Mouse (Mus musculus): ENCODE measurements around the gene Igfbp6. TPM values are rescaled to one million over a fixed set of nuclear protein-coding genes. Genes with fewer than 3 reads are reported as not detected.
A peak's percentile ranks its signal among the peaks of the same experiment; 100 is the strongest.

Igfbp6 gene
- polyA plus RNA-seq, 1 experiment from 2014 or later = 21.2 TPM

GRCm38 (mm10) chr15:102101672-102102541 lies 42.3 kb upstream of the Igfbp6 start:
- ATAC-seq (ENCODE audit: insufficient read depth, low FRiP score) = peak; percentile 15; the same call in 1 of the 2 replicates
- peak overlapping the region; percentile 69 for H3K4me2 ChIP-seq (ENCODE audit: low read depth, low read length)
- peak overlapping the region; percentile 98 for H3K27ac ChIP-seq (ENCODE audit: low read length)
- H3K9me3 ChIP-seq (replicated peaks; ENCODE audit: control insufficient read depth, low read length) = no peaks in the 10 kb centered on the region
- no peaks in the 10 kb centered on the region for H3K27me3 ChIP-seq (ENCODE audit: control insufficient read depth, insufficient read depth, low read length)
- H3K4me3 ChIP-seq (replicated peaks; ENCODE audit: low read length) = peak overlapping the region; percentile 64
- peak overlapping the region; percentile 87 for H3K9ac ChIP-seq (ENCODE audit: low read length)
- no peaks in the 10 kb centered on the region for H3K36me3 ChIP-seq (ENCODE audit: control insufficient read depth, insufficient read depth, low read length)
- peaks cover 87% of the 10 kb centered on the region for H3K4me1 ChIP-seq (ENCODE audit: control insufficient read depth, insufficient read depth, low read length)
- WGBS = 17% methylated on average over 11 of the region's 11 CpGs

- Histone ChIP-seq H3K27ac (ENCODE audit: low read length) (peak overlapping the region; percentile 98), H3K4me2 (ENCODE audit: low read depth, low read length) (peak overlapping the region; percentile 69), H3K9me3 (replicated peaks; ENCODE audit: control insufficient read depth, low read length) (no peaks in the 10 kb centered on the region), H3K36me3 (ENCODE audit: control insufficient read depth, insufficient read depth, low read length) (no peaks in the 10 kb centered on the region), H3K27me3 (ENCODE audit: control insufficient read depth, insufficient read depth, low read length) (no peaks in the 10 kb centered on the region), H3K4me1 (ENCODE audit: control insufficient read depth, insufficient read depth, low read length) (peaks cover 89% of the 10 kb centered on the region), H3K4me3 (replicated peaks; ENCODE audit: low read length) (peak overlapping the region; percentile 64), H3K9ac (ENCODE audit: low read length) (peak overlapping the region; percentile 87)
- ATAC-seq (ENCODE audit: insufficient read depth, low FRiP score) = peak; percentile 22
- WGBS = 21% methylated on average over 6 of the region's 6 CpGs
Observed at GRCm38 (mm10) chr15:102102548-102103121, 41.5 kb upstream of the Igfbp6 start.

- Histone ChIP-seq H3K4me3 (replicated peaks; ENCODE audit: low read length) (peak overlapping the region; percentile 64), H3K36me3 (ENCODE audit: control insufficient read depth, insufficient read depth, low read length) (no peaks in the 10 kb centered on the region), H3K4me2 (ENCODE audit: low read depth, low read length) (peak overlapping the region; percentile 69), H3K4me1 (ENCODE audit: control insufficient read depth, insufficient read depth, low read length) (peaks cover 84% of the 10 kb centered on the region), H3K27ac (ENCODE audit: low read length) (peak overlapping the region; percentile 98), H3K9me3 (replicated peaks; ENCODE audit: control insufficient read depth, low read length) (no peaks in the 10 kb centered on the region), H3K27me3 (ENCODE audit: control insufficient read depth, insufficient read depth, low read length) (no peaks in the 10 kb centered on the region), H3K9ac (ENCODE audit: low read length) (peak overlapping the region; percentile 87)
- WGBS = 10% methylated on average over 14 of the region's 14 CpGs
- ATAC-seq (ENCODE audit: insufficient read depth, low FRiP score) = no peak
Observed at GRCm38 (mm10) chr15:102103371-102103946, 40.7 kb upstream of the Igfbp6 start.

- Histone ChIP-seq H3K4me2 (ENCODE audit: low read depth, low read length) (peak overlapping the region; percentile 69), H3K4me1 (ENCODE audit: control insufficient read depth, insufficient read depth, low read length) (peaks cover 83% of the 10 kb centered on the region), H3K27me3 (ENCODE audit: control insufficient read depth, insufficient read depth, low read length) (no peaks in the 10 kb centered on the region), H3K4me3 (replicated peaks; ENCODE audit: low read length) (peak overlapping the region; percentile 64), H3K27ac (ENCODE audit: low read length) (peak overlapping the region; percentile 98), H3K9me3 (replicated peaks; ENCODE audit: control insufficient read depth, low read length) (no peaks in the 10 kb centered on the region), H3K36me3 (ENCODE audit: control insufficient read depth, insufficient read depth, low read length) (no peaks in the 10 kb centered on the region), H3K9ac (ENCODE audit: low read length) (peak overlapping the region; percentile 87)
- ATAC-seq (ENCODE audit: insufficient read depth, low FRiP score) = no peak
- WGBS = 23% methylated on average over 12 of the region's 12 CpGs
Observed at GRCm38 (mm10) chr15:102103947-102104555, 40.1 kb upstream of the Igfbp6 start.

- Histone ChIP-seq H3K27ac (ENCODE audit: low read length) (no peak overlapping the region), H3K9ac (ENCODE audit: low read length) (no peak overlapping the region), H3K9me3 (replicated peaks; ENCODE audit: control insufficient read depth, low read length) (no peaks in the 10 kb centered on the region), H3K4me3 (replicated peaks; ENCODE audit: low read length) (no peak overlapping the region), H3K4me1 (ENCODE audit: control insufficient read depth, insufficient read depth, low read length) (peaks cover 75% of the 10 kb centered on the region), H3K4me2 (ENCODE audit: low read depth, low read length) (peak overlapping the region; percentile 16; the same call in 1 of the 2 replicates), H3K36me3 (ENCODE audit: control insufficient read depth, insufficient read depth, low read length) (no peaks in the 10 kb centered on the region), H3K27me3 (ENCODE audit: control insufficient read depth, insufficient read depth, low read length) (no peaks in the 10 kb centered on the region)
- no peak for ATAC-seq (ENCODE audit: insufficient read depth, low FRiP score)
- WGBS = 31% methylated on average over 5 of the region's 5 CpGs
Observed at GRCm38 (mm10) chr15:102105360-102105759, 38.8 kb upstream of the Igfbp6 start.

- Histone ChIP-seq H3K27ac (ENCODE audit: low read length) (no peak overlapping the region), H3K4me2 (ENCODE audit: low read depth, low read length) (peak overlapping the region; percentile 51), H3K27me3 (ENCODE audit: control insufficient read depth, insufficient read depth, low read length) (no peaks in the 10 kb centered on the region), H3K9ac (ENCODE audit: low read length) (peak overlapping the region; percentile 16; the same call in 1 of the 2 replicates), H3K4me1 (ENCODE audit: control insufficient read depth, insufficient read depth, low read length) (peaks cover 73% of the 10 kb centered on the region), H3K4me3 (replicated peaks; ENCODE audit: low read length) (no peak overlapping the region), H3K9me3 (replicated peaks; ENCODE audit: control insufficient read depth, low read length) (no peaks in the 10 kb centered on the region), H3K36me3 (ENCODE audit: control insufficient read depth, insufficient read depth, low read length) (no peaks in the 10 kb centered on the region; the same call in 1 of the 2 replicates)
- ATAC-seq (ENCODE audit: insufficient read depth, low FRiP score) = no peak
- WGBS = 38% methylated on average over 18 of the region's 18 CpGs
Observed at GRCm38 (mm10) chr15:102105764-102106730, 38.1 kb upstream of the Igfbp6 start.

DNA sequence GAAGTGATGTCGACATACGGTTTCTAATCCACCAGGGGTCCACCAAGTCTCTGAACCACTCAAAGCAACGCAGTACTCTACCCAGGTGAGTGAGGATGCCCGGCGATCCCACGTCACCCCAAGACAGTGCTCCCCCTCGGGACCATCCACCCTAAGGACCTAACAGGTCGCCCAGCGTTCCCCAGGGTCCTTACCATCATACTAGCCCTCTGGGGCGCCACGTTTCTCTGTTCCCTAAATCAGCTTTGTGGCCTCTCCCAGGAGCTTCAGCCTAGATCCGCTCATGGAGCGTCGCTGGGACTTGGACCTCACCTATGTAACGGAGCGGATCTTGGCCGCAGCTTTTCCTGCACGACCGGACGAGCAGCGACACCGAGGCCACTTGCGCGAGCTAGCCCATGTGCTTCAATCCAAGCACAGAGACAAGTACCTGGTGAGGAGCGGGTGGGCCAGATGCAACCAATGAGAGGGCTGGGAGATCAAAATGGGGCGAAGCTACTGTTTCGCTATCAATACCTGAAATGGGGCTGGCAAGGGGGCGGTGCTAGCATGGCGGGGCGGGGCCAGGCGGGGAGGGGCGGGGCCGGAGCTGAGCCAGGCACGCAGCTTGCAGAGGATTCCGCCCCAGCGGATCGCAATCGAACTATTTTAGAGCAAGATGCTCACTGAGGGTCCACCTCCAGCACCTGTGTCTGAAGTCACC lies 37.3 kb upstream of the Igfbp6 start:
- Histone ChIP-seq H3K27ac (ENCODE audit: low read length) (no peak overlapping the region), H3K4me1 (ENCODE audit: control insufficient read depth, insufficient read depth, low read length) (peaks cover 64% of the 10 kb centered on the region), H3K27me3 (ENCODE audit: control insufficient read depth, insufficient read depth, low read length) (no peaks in the 10 kb centered on the region), H3K36me3 (ENCODE audit: control insufficient read depth, insufficient read depth, low read length) (peaks cover 4% of the 10 kb centered on the region; the same call in 1 of the 2 replicates), H3K4me2 (ENCODE audit: low read depth, low read length) (peak overlapping the region; percentile 51), H3K9ac (ENCODE audit: low read length) (no peak overlapping the region), H3K4me3 (replicated peaks; ENCODE audit: low read length) (peak overlapping the region; percentile 37), H3K9me3 (replicated peaks; ENCODE audit: control insufficient read depth, low read length) (no peaks in the 10 kb centered on the region)
- no peak for ATAC-seq (ENCODE audit: insufficient read depth, low FRiP score)
- WGBS = 31% methylated on average over 38 of the region's 38 CpGs

All from stomach, embryonic 16.5 days (tissue).